7 mouse cellular contexts compared by ENCODE assay signal in the genomic region with DNA sequence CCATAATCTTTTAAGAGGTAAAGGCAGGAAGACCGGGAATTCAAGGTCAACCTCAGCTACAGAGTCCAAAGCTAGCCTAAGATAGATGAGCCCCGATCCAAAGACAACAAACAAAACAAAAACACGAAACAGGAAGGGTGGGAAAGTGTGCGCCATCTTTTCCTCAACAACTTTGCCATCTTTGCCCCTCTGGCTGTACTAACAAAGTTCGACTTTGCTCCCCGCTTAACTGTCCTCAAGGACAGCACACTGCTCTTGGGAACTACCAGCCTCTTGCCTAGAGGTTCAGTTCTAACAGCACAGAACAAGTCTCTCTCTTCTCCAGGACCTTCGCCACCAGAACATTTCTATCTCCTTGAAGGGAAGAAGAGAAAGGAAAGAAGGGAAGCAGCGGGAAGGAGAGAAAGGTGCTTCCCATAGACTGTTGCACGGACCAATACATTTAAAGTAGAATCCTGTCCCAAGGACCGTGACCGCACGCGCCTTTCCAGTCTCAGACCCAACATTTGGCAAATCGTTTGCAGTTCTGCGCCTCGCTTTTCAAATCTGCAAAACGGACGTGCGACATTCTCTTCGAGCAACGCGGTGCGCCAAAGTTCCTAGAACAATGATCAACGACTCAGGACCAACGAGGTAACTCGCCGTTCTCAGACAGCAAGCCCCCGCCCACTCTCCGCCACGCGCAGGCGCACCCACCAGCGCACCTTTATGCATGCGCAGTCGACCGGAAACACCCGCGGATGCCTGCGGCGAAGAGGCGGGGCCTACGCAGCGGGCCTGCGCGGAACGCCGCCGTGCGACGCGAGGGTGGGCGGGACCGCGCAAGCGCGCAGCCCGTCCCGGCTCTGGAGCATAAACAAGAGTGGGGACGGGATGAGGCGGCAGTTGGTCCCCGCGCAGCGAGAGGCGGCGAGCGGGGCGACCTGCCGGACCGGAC. TPM values are rescaled to one million over a fixed set of nuclear protein-coding genes. Genes with fewer than 3 reads are reported as not detected.
DNase-seq lines count a peak whose midpoint lies in the region; ATAC-seq lines count a peak whose summit lies in the region.

No protein-coding gene starts in this region.

- ATAC-seq in granulocyte monocyte progenitor cell, adult 5-6 weeks (replicated peaks; ENCODE audit: poor library complexity, severe bottlenecking), result peak; percentile 92
- peak; percentile 99 for ATAC-seq in midbrain, embryonic 13.5 days

- H3K36me3 ChIP-seq in limb, embryonic 10.5 days, result peaks cover 30% of the 10 kb centered on the region
- peaks cover 19% of the 10 kb centered on the region for H3K36me3 ChIP-seq in midbrain, embryonic 13.5 days

- WGBS in limb, embryonic 10.5 days, result under 1% methylated on average over 69 of the region's 69 CpGs
- WGBS in midbrain, embryonic 13.5 days, result 1% methylated on average over 69 of the region's 69 CpGs

- H3K4me1 ChIP-seq in limb, embryonic 10.5 days, result peaks cover 28% of the 10 kb centered on the region
- H3K4me1 ChIP-seq in midbrain, embryonic 13.5 days (replicated peaks), result peaks cover 22% of the 10 kb centered on the region

- H3K27ac ChIP-seq in limb, embryonic 10.5 days, result peak overlapping the region; percentile 94
- peak overlapping the region; percentile 80 for H3K27ac ChIP-seq in midbrain, embryonic 13.5 days

- H3K9me3 ChIP-seq in limb, embryonic 10.5 days (replicated peaks), result no peaks in the 10 kb centered on the region
- H3K9me3 ChIP-seq in midbrain, embryonic 13.5 days, result no peaks in the 10 kb centered on the region

- peak overlapping the region; percentile 97 for H3K4me3 ChIP-seq in limb, embryonic 10.5 days
- H3K4me3 ChIP-seq in midbrain, embryonic 13.5 days (replicated peaks), result peak overlapping the region; percentile 93

- H3K27me3 ChIP-seq in limb, embryonic 10.5 days (ENCODE audit: low read depth, poor library complexity, severe bottlenecking), result no peaks in the 10 kb centered on the region
- H3K27me3 ChIP-seq in midbrain, embryonic 13.5 days, result no peaks in the 10 kb centered on the region

- peak overlapping the region; percentile 78 for H3K4me2 ChIP-seq in midbrain, embryonic 13.5 days (replicated peaks)

- H3K9ac ChIP-seq in midbrain, embryonic 13.5 days (replicated peaks), result peak overlapping the region; percentile 93

- peak; percentile 96 for DNase-seq in adrenal gland, adult 8-10 months
- peak; percentile 98 for DNase-seq in embryo, embryonic 9.5 days (ENCODE audit: extremely low spot score)
- DNase-seq in kidney, adult 11 months, result peak; percentile 97
- DNase-seq in limb, embryonic 10.5 days (ENCODE audit: low spot score), result peak; percentile 99
- peak; percentile 97 for DNase-seq in spleen, adult 12 weeks (ENCODE audit: low spot score)

RNA-seq across cellular contexts. Expression of gene Wipi2, which starts 1.5 kb away (rescaled TPM):
- total RNA-seq in adrenal gland, adult 8-10 months (2022), result 100 to 1,000 TPM in 2 of 4 experiments, 10 to 100 TPM in 2; 92.3 to 120 (median 107) TPM
- 24.9 and 27.4 TPM in 2 replicates for total RNA-seq in granulocyte monocyte progenitor cell, adult 5-6 weeks (2014; fragmentation: Nextera tagmentation)
- 36.2 and 36.3 TPM in 2 replicates for total RNA-seq in granulocyte monocyte progenitor cell, adult 5-6 weeks (2017)
- polyA plus RNA-seq in limb, embryonic 10.5 days (2016; fragmentation: Nextera tagmentation; extraction: Ambion mirVana), result 69.4 and 71.6 TPM in 2 replicates
- 46.8 and 51.2 TPM in 2 replicates for polyA plus RNA-seq in midbrain, embryonic 13.5 days (2015; fragmentation: Nextera tagmentation; extraction: Ambion mirVana)

RNA-seq across cellular contexts. Expression of gene Mmd2, which starts 20.4 kb away (rescaled TPM):
- 10 to 100 TPM; 33.7 to 65.5 (median 38.5) TPM for total RNA-seq in adrenal gland, adult 8-10 months (2022)
- not detected in 2 replicates for total RNA-seq in granulocyte monocyte progenitor cell, adult 5-6 weeks (2014; fragmentation: Nextera tagmentation)
- not detected in 2 replicates for total RNA-seq in granulocyte monocyte progenitor cell, adult 5-6 weeks (2017)
- polyA plus RNA-seq in limb, embryonic 10.5 days (2016; fragmentation: Nextera tagmentation; extraction: Ambion mirVana), result 0.09 and 0.28 TPM in 2 replicates
- 22.0 and 25.0 TPM in 2 replicates for polyA plus RNA-seq in midbrain, embryonic 13.5 days (2015; fragmentation: Nextera tagmentation; extraction: Ambion mirVana)

Comparison
In these comparisons a context has a peak if more than half of its experiments do, and no peak if none do; other contexts are left out.
1. Peak in every context shown above with its lines: DNase-seq, ATAC-seq, H3K4me3 ChIP-seq and H3K27ac ChIP-seq.
2. RNA of gene Mmd2, which starts 20.4 kb away (total RNA-seq): 33.7 to 65.5 TPM in adrenal gland, adult 8-10 months; not detected in granulocyte monocyte progenitor cell, adult 5-6 weeks; every median in the first group is over 10 times any median in the second.